Mouse (Mus musculus): ENCODE data around the gene Amotl2.
"Not testable (repeated sequence)": the region's sequence is repeated elsewhere in the genome, so short reads cannot be mapped to it uniquely, and the experiment has no call there.

Gene Amotl2

DNA sequence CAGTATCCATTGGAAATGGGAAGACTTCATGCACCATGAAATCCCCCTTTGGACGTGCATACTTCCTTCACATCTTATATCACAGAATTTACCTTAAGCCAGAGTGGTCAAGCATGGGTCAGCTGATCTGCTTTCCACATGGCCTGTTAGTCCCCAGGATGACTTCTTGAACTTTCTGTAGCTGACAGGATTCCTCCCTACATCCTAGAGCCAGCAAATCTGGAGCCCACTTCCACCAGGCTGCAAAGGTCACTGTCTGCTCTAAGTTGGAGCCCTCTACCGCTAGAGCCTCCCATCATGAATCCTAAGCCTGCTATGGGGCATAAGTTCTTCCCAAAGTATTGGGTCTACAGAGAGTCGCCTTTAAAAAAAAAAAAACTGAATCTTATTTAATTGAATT is 18.8 kb downstream of the Amotl2 start:
- peak; percentile 24 to 54 for DNase-seq

DNA sequence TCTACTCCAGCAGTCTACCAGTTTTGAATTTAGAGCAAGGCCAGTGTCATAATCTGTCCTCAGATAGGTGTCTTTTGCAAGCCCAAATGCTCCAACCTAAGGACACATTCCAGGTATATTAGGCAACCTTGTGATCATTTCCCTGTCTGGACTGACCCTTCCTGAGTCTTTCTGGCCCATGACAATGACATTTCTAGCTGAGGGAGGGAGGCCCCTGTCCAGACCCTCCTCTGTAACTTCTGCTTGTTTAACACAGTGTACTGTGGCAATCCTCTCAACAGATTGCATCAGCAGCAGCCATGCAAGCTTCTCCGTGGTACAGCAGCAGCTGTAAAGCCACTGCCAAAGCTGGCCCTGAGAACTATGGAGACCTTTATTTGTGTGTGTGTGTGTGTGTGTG is 19.5 kb downstream of the Amotl2 start:
- DNase-seq = peak in 1 of 2 experiments; percentile 35

DNA sequence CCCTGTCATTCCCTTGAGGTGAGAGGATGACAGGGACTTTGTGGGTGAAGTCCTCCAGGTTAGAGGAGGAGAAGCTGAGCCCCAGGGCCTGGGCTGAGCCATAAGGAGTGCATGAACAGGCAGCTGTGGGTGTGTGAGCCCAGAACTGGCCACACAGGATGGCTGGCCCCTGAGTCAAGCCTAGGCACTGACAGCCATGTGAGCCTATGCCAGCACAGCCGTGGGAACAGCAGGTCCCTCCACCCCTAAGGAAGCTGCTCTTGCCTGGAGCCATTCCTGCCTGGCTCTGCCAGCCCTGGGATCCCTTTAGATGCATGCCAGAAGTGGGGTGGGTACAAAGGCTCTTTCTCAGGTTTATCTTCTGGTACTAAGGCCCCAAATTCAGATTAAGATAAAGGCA is 20.9 kb downstream of the Amotl2 start:
- DNase-seq = peak in 1 of 2 experiments; percentile 73

DNA sequence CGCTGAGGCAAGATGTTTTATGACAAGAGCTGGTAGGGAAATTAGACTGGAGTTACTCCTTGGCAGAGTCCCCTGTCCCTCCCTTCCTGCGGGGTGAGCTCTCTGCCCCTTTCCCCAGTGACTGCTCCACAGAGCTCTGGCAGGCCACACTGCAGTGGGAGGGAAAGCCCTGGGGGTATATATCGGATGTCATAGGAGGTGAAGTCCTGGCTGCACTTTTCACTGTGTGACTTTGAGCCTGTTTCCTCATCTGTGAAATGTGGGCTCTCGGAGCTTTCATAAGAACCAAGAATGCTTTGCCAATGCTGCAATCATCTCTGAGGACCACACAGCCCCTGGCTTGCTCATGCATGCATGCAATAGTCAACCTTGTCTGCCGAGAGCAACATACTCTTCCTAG is 30.3 kb downstream of the Amotl2 start:
- peak; percentile 47 to 75 for DNase-seq

GRCm38 (mm10) chr9:102747902-102748301 is 31.4 kb downstream of the Amotl2 start:
- no peak for DNase-seq

- DNase-seq = no peak
These were observed 32.7 kb downstream of the Amotl2 start for GRCm38 (mm10) chr9:102749216-102749615.

GRCm38 (mm10) chr9:102751632-102752303 is 35.3 kb downstream of the Amotl2 start:
- DNase-seq = no peak

DNA sequence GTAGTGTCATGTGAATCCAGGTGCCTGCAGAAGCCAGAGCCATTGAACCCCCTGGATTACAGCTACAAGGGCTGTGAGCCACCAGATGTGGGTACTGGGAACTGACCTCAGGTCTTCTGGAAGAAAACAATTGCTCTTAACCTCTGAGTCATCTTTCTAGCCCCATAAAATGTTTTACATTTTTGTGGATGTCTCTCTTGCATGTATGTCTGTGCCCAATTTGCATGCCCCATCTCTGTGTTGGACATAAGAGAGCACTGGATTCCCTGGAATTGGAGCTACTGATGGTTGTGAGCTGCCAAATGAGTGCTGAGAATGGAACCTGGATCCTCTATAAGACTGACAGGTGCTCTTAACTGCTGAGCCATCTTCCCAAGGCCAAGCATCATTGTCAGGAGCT is 36.8 kb downstream of the Amotl2 start:
- no peak for DNase-seq

- DNase-seq = no peak
These were observed 38.7 kb downstream of the Amotl2 start for GRCm38 (mm10) chr9:102755161-102755560.

- no peak for DNase-seq
These were observed 39.3 kb downstream of the Amotl2 start for GRCm38 (mm10) chr9:102755591-102756270.

DNA sequence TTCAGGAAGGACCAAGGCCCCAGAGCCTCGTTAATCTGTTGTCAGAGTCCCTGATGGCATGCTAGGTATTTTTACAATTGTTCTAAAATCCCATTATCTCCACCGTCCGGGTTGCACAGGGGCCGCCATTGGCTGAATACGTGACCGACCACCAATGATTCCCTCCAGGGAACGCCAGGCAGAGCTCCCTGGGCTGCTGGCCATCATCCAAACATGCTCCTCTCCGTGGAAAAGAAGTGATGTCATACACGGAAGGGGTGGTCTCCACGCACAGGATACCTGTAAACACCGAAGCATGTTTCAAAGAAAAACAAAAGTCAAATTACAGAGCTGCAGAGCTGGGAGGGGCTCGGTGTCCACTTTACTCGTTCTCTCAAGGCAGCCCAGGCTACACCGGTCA is 39.9 kb downstream of the Amotl2 start:
- DNase-seq = no peak

DNA sequence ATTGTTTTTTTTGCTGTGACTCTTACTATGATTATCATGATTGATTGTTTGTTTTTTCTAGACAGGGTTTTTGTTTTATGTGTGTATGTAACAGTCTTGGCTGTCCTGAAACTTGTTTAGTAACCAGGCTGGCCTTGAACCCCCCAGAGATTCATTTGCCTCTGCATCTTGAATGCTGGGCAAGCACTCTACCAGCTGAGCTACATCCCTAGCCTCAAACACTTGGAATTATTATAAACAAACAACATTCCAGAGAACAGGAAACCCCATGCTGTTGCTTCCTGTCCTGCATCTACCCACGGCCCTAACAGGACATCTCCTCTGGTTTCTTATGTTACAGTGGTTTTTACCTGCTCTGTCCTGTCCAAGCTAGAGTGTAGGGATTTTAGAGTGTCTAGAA is 42.4 kb downstream of the Amotl2 start:
- DNase-seq = no peak

DNA sequence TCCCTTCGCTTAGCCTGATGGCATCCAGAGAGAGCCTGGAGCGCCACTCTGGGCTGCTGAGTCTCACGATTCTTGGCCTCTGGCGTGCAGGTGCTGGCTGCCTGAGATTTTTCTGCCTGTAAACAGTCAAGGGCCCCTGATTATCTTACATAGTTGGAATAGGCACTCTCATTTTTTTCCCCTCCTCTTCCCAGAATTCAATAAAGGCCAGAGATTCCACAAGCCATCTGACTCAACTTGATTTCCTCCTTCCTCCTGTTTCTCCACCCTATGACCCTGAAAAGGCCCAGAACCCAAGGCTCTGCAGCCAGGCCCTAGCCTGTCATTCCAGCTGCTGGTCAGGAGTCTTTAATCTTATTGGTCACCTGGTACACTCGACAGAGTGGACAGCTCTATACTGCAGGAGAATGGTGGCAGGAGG is 43.1 kb downstream of the Amotl2 start:
- no peak for DNase-seq

DNA sequence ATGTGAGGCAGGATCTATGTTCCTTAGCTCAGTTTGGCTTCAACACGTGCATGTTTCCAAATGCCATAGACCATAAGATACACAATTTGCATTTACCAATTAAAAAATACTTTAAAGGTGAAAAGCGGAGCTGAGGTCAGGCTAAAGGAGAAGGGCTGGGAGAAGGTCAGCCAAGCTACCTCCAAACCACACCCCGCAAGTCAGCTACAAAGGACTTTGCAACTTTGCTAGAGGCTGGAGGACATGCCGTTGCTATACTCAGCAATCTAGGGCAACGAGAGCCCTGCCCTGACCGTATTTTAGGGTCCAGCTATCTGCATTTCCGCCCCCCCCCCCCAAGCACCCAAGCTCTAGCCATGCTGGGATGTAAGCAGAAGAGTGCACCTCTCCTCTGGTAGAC is 45.1 kb downstream of the Amotl2 start:
- DNase-seq = peak in 1 of 2 experiments; percentile 38

DNA sequence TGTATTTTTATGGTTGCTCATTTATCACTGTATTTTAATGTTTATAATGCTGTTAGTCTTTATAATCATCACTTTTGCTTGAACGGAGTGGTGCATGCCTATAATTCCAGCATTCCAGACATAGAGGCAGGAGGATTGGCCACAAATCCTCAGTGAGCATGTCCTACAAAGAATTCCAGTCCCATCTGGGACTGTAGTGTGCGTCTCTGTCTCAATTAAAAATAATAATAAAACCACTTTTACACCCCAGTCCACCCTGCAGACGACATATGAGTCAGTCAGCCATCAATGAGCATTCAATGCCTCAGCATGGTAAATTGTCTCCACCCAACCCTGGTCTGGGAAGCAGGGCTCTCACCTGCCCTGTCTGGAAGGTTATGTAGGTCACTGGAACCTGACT is 46.4 kb downstream of the Amotl2 start:
- no peak for DNase-seq

GRCm38 (mm10) chr9:102763520-102763919 is 47.0 kb downstream of the Amotl2 start:
- DNase-seq = peak in 1 of 2 experiments; percentile 48

- not testable (repeated sequence) for DNase-seq
These were observed 48.1 kb downstream of the Amotl2 start for GRCm38 (mm10) chr9:102764540-102764939.

- DNase-seq = peak; percentile 35 to 52
These were observed 50.3 kb downstream of the Amotl2 start for GRCm38 (mm10) chr9:102766741-102767140.

DNA sequence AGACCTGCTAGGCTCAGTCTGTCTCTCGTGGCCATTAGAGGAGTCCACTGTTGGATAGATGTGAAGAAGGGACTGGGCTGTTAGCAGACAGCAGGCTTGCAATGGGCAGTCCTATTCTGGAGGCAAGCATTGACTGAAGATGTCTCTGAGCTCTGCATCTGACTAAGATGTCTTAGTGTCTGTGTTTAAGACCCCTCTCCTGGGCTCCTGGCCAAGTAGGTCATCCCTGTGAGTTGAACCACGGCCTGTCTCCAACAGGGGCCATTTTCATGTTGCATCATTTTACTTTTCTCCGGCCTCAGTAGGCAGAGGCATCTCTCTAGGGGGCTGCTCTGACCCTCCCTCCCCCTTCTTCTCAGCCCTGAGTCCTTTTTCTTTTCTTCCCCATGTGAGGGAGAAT is 52.8 kb downstream of the Amotl2 start:
- no peak for DNase-seq

GRCm38 (mm10) chr9:102770190-102770589 is 53.7 kb downstream of the Amotl2 start:
- no peak for DNase-seq

DNA sequence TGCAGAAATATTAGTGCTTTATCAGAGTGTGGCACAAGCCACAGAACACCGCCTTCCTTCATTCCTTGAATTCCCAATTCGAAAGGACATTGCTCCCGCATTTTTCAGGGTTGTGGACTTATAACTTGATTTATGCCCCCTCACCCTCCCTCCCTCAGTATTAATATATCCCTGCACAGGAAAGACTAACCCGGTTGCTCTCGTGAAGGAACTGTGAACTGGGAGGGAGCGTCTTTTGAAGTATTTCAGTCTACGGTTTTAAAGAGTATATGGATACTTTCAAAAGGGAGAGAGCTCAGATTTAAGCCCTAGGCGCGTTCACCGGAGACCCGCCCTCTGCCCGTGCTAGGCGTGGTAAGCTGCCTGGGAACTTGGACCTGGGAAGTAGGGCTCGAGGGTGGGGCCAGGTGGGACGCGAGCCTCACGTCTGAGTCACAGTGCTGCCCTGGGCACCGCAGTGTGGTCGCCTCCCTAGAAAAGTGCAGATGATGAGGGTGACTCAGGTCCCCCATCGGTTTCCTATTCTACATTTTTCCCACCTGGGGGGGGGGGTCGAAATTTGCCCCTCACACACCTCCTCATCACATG is 54.9 kb downstream of the Amotl2 start:
- DNase-seq = peak; percentile 41 to 67

DNA sequence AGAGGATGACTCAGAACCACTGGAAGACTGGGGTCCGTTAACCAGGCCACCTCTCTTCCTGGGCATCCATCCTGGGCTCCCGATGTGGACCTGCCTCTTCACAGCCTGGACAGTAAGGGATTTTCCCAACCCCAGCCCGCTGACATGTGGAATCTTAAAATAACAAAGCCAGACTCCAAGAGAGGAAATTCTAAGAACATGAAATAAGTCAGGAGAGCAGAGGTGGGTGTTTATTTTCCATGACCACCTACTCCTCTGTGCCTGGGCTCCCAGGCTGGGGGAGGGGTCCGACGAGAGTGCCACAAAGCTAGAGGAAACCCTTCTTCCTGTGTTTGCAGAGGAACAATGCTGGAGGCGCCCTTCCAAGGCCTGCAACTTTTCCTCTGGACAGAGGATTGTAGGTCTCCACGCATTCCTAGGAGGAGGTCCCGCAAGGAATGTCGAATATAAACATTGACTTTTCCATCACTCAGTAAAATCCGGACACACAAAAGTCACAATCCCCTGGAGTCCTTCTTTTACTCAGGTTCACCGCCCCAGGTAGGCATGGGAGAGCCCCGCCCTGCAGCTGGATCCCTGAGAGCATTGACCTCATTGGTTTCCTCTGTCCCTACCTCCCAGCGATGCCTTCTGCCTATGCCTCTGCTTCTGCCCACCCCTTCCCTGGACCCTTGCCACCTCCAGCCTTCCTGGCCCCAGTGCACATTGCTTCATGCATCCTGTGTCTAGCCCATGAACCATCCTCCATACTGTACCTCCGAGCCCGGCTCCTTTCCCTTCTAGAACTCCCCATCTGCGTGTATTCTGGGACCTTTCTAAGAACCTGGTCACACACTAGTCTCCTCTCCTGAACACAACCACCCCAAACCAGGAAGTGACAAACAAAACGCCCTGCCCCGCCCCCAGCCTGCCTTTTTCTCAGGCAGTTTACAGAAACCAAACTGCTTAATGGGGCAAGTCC is 61.4 kb downstream of the Amotl2 start:
- peak; percentile 81 to 91 for DNase-seq

DNA sequence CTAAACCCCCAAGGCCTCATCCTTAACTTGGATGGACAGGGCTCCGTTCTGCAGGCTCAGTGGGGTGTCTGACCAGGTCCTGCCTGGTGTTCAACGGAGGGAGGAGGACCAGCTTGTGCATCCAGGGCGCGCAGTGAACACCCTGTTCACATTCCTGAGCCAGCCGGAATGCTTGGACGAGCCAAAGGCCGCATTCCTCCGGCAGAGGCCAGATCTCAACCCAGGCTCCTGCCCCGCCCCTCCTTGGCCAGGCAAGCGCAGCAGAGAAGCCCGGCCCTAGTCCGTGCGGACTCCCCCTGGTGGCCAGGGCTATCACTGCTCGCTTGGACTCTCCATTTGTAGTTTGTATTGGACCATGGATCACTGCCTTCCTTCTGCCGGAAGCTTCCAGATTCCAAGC is 63.0 kb downstream of the Amotl2 start:
- DNase-seq = peak; percentile 99 to 100

All from kidney, postnatal 25 days (tissue).